Mouse (Mus musculus) liver, postnatal 0 days (tissue): ENCODE data around the gene H2-Ab1.

ENCODE experiments used
- CTCF ChIP-seq: sonication (generic); IDR thresholded peaks from 2 replicates; pipeline ENCODE4 v1.5.1; 2016; ENCODE audit warnings: antibody characterized with exemption, low read depth
- EP300 ChIP-seq: IDR thresholded peaks from 2 replicates; pipeline ENCODE4 v1.6.1; 2016; ENCODE audit warnings: antibody characterized with exemption, low read depth, mild to moderate bottlenecking

GRCm38 (mm10) chr17:34264452-34265351, 7.2 kb downstream of the H2-Ab1 start:
- no peak for TF ChIP-seq CTCF
- TF ChIP-seq EP300, result no peak
